Mouse (Mus musculus) CH12.LX (cell line): ENCODE data around the gene Ppp4r2. TPM values are rescaled to one million over a fixed set of nuclear protein-coding genes. Genes with fewer than 3 reads are reported as not detected.

Experiments
- DNase-seq: peaks from one replicate; pipeline ENCODE4 v3.0.0-alpha.2; 2013; ENCODE audit errors: extremely low read depth
- H3K27ac ChIP-seq: 2 replicates; pipeline ENCODE4 v1.5.1; 2012; ENCODE audit warnings: low read depth, mild to moderate bottlenecking, control low read depth, moderate library complexity; ENCODE audit not compliant: insufficient read depth
- H3K27me3 ChIP-seq: replicated peaks from 2 replicates; pipeline ENCODE3; 2012; ENCODE audit warnings: inconsistent platforms
- H3K36me3 ChIP-seq, 2 experiments: replicated peaks in 1 of 2; 2 replicates each; pipeline versions ENCODE3 to v1.6.1; 2012; ENCODE audit warnings: inconsistent platforms in 1 of 2, low read length in 1 of 2, mild to moderate bottlenecking in 1 of 2, mixed read lengths in 1 of 2, moderate library complexity in 1 of 2; ENCODE audit not compliant: control insufficient read depth in 1 of 2, insufficient read depth in 1 of 2
- H3K4me1 ChIP-seq, 2 experiments: 2 replicates each; pipeline ENCODE4 v1.6.1; 2012; ENCODE audit warnings: inconsistent platforms in 1 of 2, moderate library complexity in 1 of 2; ENCODE audit not compliant: insufficient read depth in 2 of 2, control insufficient read depth in 1 of 2
- H3K4me2 ChIP-seq: 2 replicates; pipeline ENCODE4 v1.6.1; 2012; ENCODE audit warnings: low read depth, mild to moderate bottlenecking, control low read depth; ENCODE audit not compliant: poor library complexity, insufficient read depth, severe bottlenecking
- H3K4me3 ChIP-seq, 3 experiments: fragments of 150-350 bp in 1 of 3; sonication (generic) in 1 of 3; replicated peaks in 1 of 3; 2 replicates each; pipeline versions ENCODE3 to v1.5.1; 2011 to 2012; ENCODE audit warnings: low read depth in 2 of 3, low read length in 2 of 3, mild to moderate bottlenecking in 2 of 3, moderate library complexity in 2 of 3, control low read depth in 1 of 3, improper control_type of control experiment in 1 of 3, inconsistent platforms in 1 of 3, mixed read lengths in 1 of 3; ENCODE audit not compliant: poor library complexity in 1 of 3
- H3K79me2 ChIP-seq: replicated peaks from 2 replicates; pipeline ENCODE4 v1.6.1; 2012; ENCODE audit warnings: mild to moderate bottlenecking, moderate library complexity; ENCODE audit not compliant: control insufficient read depth, poor library complexity, insufficient read depth, severe bottlenecking; ENCODE audit errors: extremely low read depth
- H3K9ac ChIP-seq: 2 replicates; pipeline ENCODE4 v1.6.1; 2012; ENCODE audit warnings: low read depth, mild to moderate bottlenecking, control low read depth, moderate library complexity; ENCODE audit not compliant: insufficient read depth
- H3K9me3 ChIP-seq: replicated peaks from 2 replicates; pipeline ENCODE3; 2012; ENCODE audit warnings: low read length, inconsistent platforms, mixed read lengths
- BHLHE40 ChIP-seq: IDR thresholded peaks from 2 replicates; pipeline ENCODE4 v1.6.1; 2011; ENCODE audit warnings: mild to moderate bottlenecking, low read depth, low read length, improper control_type of control experiment
- CHD1 ChIP-seq: IDR thresholded peaks from 2 replicates; pipeline ENCODE4 v1.6.1; 2012; ENCODE audit warnings: low read depth, low read length, improper control_type of control experiment, inconsistent platforms
- CHD2 ChIP-seq: IDR thresholded peaks from 2 replicates; pipeline ENCODE4 v1.6.1; 2011; ENCODE audit warnings: low read length, improper control_type of control experiment
- CTCF ChIP-seq, 2 experiments: IDR thresholded peaks in 1 of 2; conservative IDR thresholded peaks in 1 of 2; 2 replicates each; pipeline ENCODE4 v1.5.1; 2011 to 2012; ENCODE audit warnings: low read depth in 2 of 2, low read length in 2 of 2, improper control_type of control experiment in 1 of 2, inconsistent platforms in 1 of 2, mild to moderate bottlenecking in 1 of 2, moderate library complexity in 1 of 2
- E2F4 ChIP-seq: IDR thresholded peaks from 2 replicates; pipeline ENCODE4 v1.6.1; 2011; ENCODE audit warnings: low read depth, low read length, improper control_type of control experiment; ENCODE audit not compliant: insufficient replicate concordance
- ETS1 ChIP-seq: conservative IDR thresholded peaks from 2 replicates; pipeline ENCODE4 v1.6.1; 2012; ENCODE audit warnings: low read depth, mild to moderate bottlenecking, inconsistent platforms, low read length, improper control_type of control experiment, moderate library complexity
- GABPA ChIP-seq: IDR thresholded peaks from 2 replicates; pipeline ENCODE4 v1.6.1; 2012; ENCODE audit warnings: low read depth, low read length, improper control_type of control experiment, inconsistent platforms; ENCODE audit not compliant: insufficient replicate concordance
- HCFC1 ChIP-seq: IDR thresholded peaks from 2 replicates; pipeline ENCODE4 v1.6.1; 2012; ENCODE audit warnings: low read depth, mild to moderate bottlenecking, inconsistent platforms, low read length, improper control_type of control experiment
- IRF4 ChIP-seq: IDR thresholded peaks from 2 replicates; pipeline ENCODE4 v1.6.1; 2014; ENCODE audit warnings: low read depth, mild to moderate bottlenecking, inconsistent platforms, low read length, improper control_type of control experiment
- JUN ChIP-seq: IDR thresholded peaks from 2 replicates; pipeline ENCODE4 v1.6.1; 2011; ENCODE audit warnings: low read depth, mild to moderate bottlenecking, low read length, improper control_type of control experiment, moderate library complexity; ENCODE audit not compliant: insufficient read depth
- JUND ChIP-seq: conservative IDR thresholded peaks from 2 replicates; pipeline ENCODE4 v1.6.1; 2011; ENCODE audit warnings: low read depth, low read length, improper control_type of control experiment
- MAX ChIP-seq: IDR thresholded peaks from 2 replicates; pipeline ENCODE4 v1.6.1; 2011; ENCODE audit warnings: low read length, improper control_type of control experiment
- MEF2A ChIP-seq: IDR thresholded peaks from 2 replicates; pipeline ENCODE4 v1.6.1; 2014; ENCODE audit warnings: low read depth, mild to moderate bottlenecking, inconsistent platforms, low read length, improper control_type of control experiment, borderline replicate concordance
- MYC ChIP-seq: IDR thresholded peaks from 2 replicates; pipeline ENCODE4 v1.6.1; 2011; ENCODE audit warnings: low read depth, mild to moderate bottlenecking, improper control_type of control experiment, low read length
- NELFE ChIP-seq: IDR thresholded peaks from 2 replicates; pipeline ENCODE4 v1.6.1; 2011; ENCODE audit warnings: low read depth, low read length, improper control_type of control experiment
- RCOR1 ChIP-seq: conservative IDR thresholded peaks from 2 replicates; pipeline ENCODE4 v1.6.1; 2012; ENCODE audit warnings: low read depth, mild to moderate bottlenecking, inconsistent platforms, low read length, improper control_type of control experiment
- SIN3A ChIP-seq: IDR thresholded peaks from 2 replicates; pipeline ENCODE4 v1.6.1; 2012; ENCODE audit warnings: low read length, improper control_type of control experiment, inconsistent platforms
- TBP ChIP-seq: conservative IDR thresholded peaks from 2 replicates; pipeline ENCODE4 v1.6.1; 2011; ENCODE audit warnings: low read depth, low read length, improper control_type of control experiment
- UBTF ChIP-seq: IDR thresholded peaks from 2 replicates; pipeline ENCODE4 v1.6.1; 2012; ENCODE audit warnings: low read depth, mild to moderate bottlenecking, inconsistent platforms, low read length, improper control_type of control experiment, moderate library complexity
- USF2 ChIP-seq: conservative IDR thresholded peaks from 2 replicates; pipeline ENCODE4 v1.6.1; 2011; ENCODE audit warnings: low read depth, low read length, improper control_type of control experiment
- ZC3H11A ChIP-seq: IDR thresholded peaks from 2 replicates; pipeline ENCODE4 v1.6.1; 2012; ENCODE audit warnings: low read depth, mild to moderate bottlenecking, inconsistent platforms, low read length, improper control_type of control experiment
- ZNF384 ChIP-seq: IDR thresholded peaks from 2 replicates; pipeline ENCODE4 v1.6.1; 2012; ENCODE audit warnings: low read depth, low read length, improper control_type of control experiment, inconsistent platforms
- dilution Hi-C: fragments of 300-500 bp; cut with MboI; formaldehyde crosslinking; loops from 2 replicates; pipeline ENCODE4 v1.14.3; 2020; ENCODE audit warnings: low sequenced_read_pairs; ENCODE audit not compliant: extremely low pct_unique_long_range_greater_than_20kb, extremely low pct_ligation_motif_present
- in situ Hi-C: fragments of 300-500 bp; cut with MboI; formaldehyde crosslinking; loops from 3 replicates; pipeline ENCODE4 v1.14.3; 2019; ENCODE audit warnings: low sequenced_read_pairs, low pct_ligation_motif_present, low pct_unique_long_range_greater_than_20kb, mixed read lengths
- polyA plus RNA-seq: library from polyadenylated mRNA; unstranded; fragments of >175 nt; gene quantifications from 2 replicates; pipeline ENCODE4 v1.2.1, GENCODE M21; 2012; ENCODE audit warnings: low read depth; ENCODE audit not compliant: insufficient read length
- total RNA-seq, 2 experiments: library from RNA; depleted of rRNA; stranded (reverse); fragments of 300-350 nt in 1 of 2; fragments of >200 nt in 1 of 2; gene quantifications; 2 replicates each; pipeline ENCODE4 v1.2.3; 2012 to 2014

Gene Ppp4r2
- total and polyA plus RNA-seq, 3 experiments: 53.3 to 134 (median 115) TPM

DNA sequence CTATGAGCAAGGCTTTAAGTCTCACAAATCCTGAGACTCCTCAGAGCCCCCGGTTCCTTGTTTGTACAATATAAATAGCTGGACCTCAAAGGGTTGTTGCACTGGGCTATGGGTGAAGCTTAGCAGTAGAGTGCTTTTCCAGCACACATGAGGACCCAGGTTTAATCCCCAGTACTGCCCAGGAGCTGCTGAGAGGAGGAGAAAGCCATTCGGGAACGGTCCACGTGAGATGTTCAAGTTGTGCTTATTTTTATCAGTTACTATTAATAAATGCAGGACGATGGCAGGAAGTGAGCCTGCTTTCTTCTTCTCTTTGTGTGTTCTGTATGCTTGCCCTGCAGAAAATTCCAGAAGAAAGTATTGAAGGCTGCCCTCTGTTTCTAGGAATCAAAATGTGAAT is 59.7 kb downstream of the Ppp4r2 start:
- DNase-seq: no peak
- TF ChIP-seq CHD2 (no peak), SIN3A (no peak), MYC (no peak), MEF2A (no peak), ZNF384 (no peak), IRF4 (no peak), GABPA (no peak), RCOR1 (no peak), ZC3H11A (no peak), HCFC1 (no peak), BHLHE40 (no peak), JUND (no peak), UBTF (no peak)
- dilution Hi-C loops: no loop called here

DNA sequence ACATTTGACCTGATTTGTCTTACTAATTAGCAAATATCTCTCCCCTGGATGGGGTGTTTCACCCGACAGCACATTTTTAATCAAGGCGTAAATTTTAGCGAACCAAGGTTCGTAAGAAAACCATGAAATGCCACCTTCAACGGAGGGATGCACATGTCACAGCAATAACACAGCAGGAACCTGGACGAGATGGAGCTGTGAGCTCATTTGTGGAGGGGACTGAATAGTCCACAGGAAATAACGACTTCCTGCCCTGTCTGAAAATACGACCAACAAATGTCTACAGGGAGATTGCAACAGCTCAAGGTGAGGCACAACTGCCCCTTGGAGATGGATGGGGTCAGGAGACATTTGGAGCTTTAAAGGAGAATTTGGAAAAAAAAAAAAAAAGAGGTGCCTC is 61.8 kb downstream of the Ppp4r2 start:
- Histone ChIP-seq H3K36me3 (no peaks in the 10 kb centered on the region), H3K4me2 (no peak overlapping the region), H3K4me3 (no peak overlapping the region), H3K79me2 (no peaks in the 10 kb centered on the region), H3K9ac (no peak overlapping the region), H3K9me3 (no peaks in the 10 kb centered on the region), H3K27ac (no peak overlapping the region), H3K4me1 (0 out of 4 replicates have a peak, but pooled peaks cover 0 to 2% of the 10 kb centered on the region in 2 experiments), H3K27me3 (peaks cover 31% of the 10 kb centered on the region)
- no peak for TF ChIP-seq CTCF (conservative IDR thresholded peaks at IDR 0.05 in 1 of 2, IDR thresholded peaks at IDR 0.05 in 1 of 2; ENCODE audit: low read depth in 2 of 2, low read length in 2 of 2)
- TF ChIP-seq CHD1: no peak
- TF ChIP-seq HCFC1: no peak
- TF ChIP-seq ZC3H11A: no peak
- TF ChIP-seq NELFE: no peak
- TF ChIP-seq RCOR1: no peak
- no peak for TF ChIP-seq MYC
- no peak for TF ChIP-seq GABPA
- no peak for TF ChIP-seq E2F4
- no peak for TF ChIP-seq SIN3A
- TF ChIP-seq TBP: no peak
- TF ChIP-seq USF2: no peak
- no peak for TF ChIP-seq JUN
- TF ChIP-seq MAX: no peak
- no peak for TF ChIP-seq ETS1
- TF ChIP-seq JUND: no peak
- dilution Hi-C loops (no loop called here), in situ Hi-C loops (no loop called here)
- DNase-seq: no peak

More for the DNA sequence above, 59.7 kb downstream of the Ppp4r2 start:
- no peak overlapping the region for H3K4me2 ChIP-seq
- in situ Hi-C loops: no loop called here
- no peaks in the 10 kb centered on the region for H3K36me3 ChIP-seq
- 0 out of 4 replicates have a peak, but pooled peaks cover 0 to 2% of the 10 kb centered on the region in 2 experiments for H3K4me1 ChIP-seq
- no peaks in the 10 kb centered on the region for H3K9me3 ChIP-seq
- no peak overlapping the region for H3K9ac ChIP-seq
- H3K27ac ChIP-seq: no peak overlapping the region
- H3K79me2 ChIP-seq: no peaks in the 10 kb centered on the region
- peaks cover 47% of the 10 kb centered on the region for H3K27me3 ChIP-seq
- no peak overlapping the region for H3K4me3 ChIP-seq
